9 mouse cellular contexts compared by ENCODE assay signal in the genomic region with DNA sequence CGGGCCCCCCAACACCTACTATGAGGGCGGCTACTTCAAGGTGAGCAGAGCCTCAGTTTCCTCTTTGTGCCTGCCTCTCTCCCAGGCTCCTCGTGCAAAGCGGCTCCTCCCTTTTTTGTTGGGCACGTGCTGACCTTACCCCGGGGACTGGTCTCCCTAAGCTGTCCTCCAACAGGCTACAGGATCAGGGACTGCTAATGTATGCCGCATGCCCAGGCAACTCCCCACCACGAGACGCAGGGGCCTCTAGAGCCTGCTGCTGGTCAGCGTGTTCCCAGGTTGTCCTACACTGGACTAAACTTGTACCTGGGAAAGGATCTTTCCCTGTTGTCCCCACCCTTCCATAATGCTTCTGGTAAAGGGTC. TPM values are rescaled to one million over a fixed set of nuclear protein-coding genes. Genes with fewer than 3 reads are reported as not detected.
DNase-seq lines count a peak whose midpoint lies in the region; ATAC-seq lines count a peak whose summit lies in the region.
"Had no signal": no experiment of that assay in that cellular context is flagged by ENCODE, and none has a peak within 500 bp of the region (broad histone marks: within the 10 kb centered on the region; RNA-seq: fewer than 3 reads in every experiment).

No protein-coding gene starts in this region.

- peak overlapping the region; percentile 84 for H3K4me3 ChIP-seq in embryonic facial prominence, embryonic 12.5 days
- H3K4me3 ChIP-seq in intestine, embryonic 14.5 days (ENCODE audit: low read depth, low read length) = peak overlapping the region; percentile 80

- H3K4me2 ChIP-seq in embryonic facial prominence, embryonic 12.5 days (replicated peaks) = peak overlapping the region; percentile 98
- H3K4me2 ChIP-seq in intestine, embryonic 14.5 days (ENCODE audit: low read length) = peak overlapping the region; percentile 74

- H3K4me1 ChIP-seq in embryonic facial prominence, embryonic 12.5 days = peaks cover 15% of the 10 kb centered on the region
- H3K4me1 ChIP-seq in intestine, embryonic 14.5 days (replicated peaks; ENCODE audit: control insufficient read depth, insufficient read depth, low read length) = peaks cover 15% of the 10 kb centered on the region

- ATAC-seq in embryonic facial prominence, embryonic 12.5 days (ENCODE audit: insufficient number of reproducible peaks, insufficient read depth, low FRiP score, low TSS enrichment) = 0 out of 2 replicates have a peak, but pooled peaks have one; percentile 1
- peak; percentile 5 for ATAC-seq in intestine, embryonic 14.5 days (replicated peaks; ENCODE audit: low FRiP score, low TSS enrichment, low read depth)

- peak overlapping the region; percentile 74; the same call in 1 of the 2 replicates for H3K27ac ChIP-seq in embryonic facial prominence, embryonic 12.5 days
- peak overlapping the region; percentile 55 for H3K27ac ChIP-seq in intestine, embryonic 14.5 days (ENCODE audit: low read depth)

- H3K9me3 ChIP-seq in embryonic facial prominence, embryonic 12.5 days = no peaks in the 10 kb centered on the region
- no peaks in the 10 kb centered on the region for H3K9me3 ChIP-seq in intestine, embryonic 14.5 days (ENCODE audit: control insufficient read depth, low read length)

- under 1% methylated on average over 10 of the region's 10 CpGs for WGBS in embryonic facial prominence, embryonic 12.5 days
- 0% methylated on average over 10 of the region's 10 CpGs for WGBS in intestine, embryonic 14.5 days

- H3K9ac ChIP-seq in embryonic facial prominence, embryonic 12.5 days = peak overlapping the region; percentile 87
- H3K9ac ChIP-seq in intestine, embryonic 14.5 days (ENCODE audit: low read length) = peak overlapping the region; percentile 75

- no peaks in the 10 kb centered on the region for H3K27me3 ChIP-seq in embryonic facial prominence, embryonic 12.5 days
- H3K27me3 ChIP-seq in intestine, embryonic 14.5 days (replicated peaks; ENCODE audit: control insufficient read depth, insufficient read depth, low read length) = no peaks in the 10 kb centered on the region

- DNase-seq in gastrocnemius, postnatal 10 days = peak; percentile 34
- no peak for DNase-seq in gastrocnemius, postnatal 25 days
- peak; percentile 45 for DNase-seq in CD4-positive helper T cell, adult 2 months (ENCODE audit: low read depth, low spot score)
- DNase-seq in intestine, embryonic 14.5 days (ENCODE audit: low spot score) = no peak
- DNase-seq in lung, postnatal 4 days = peak; percentile 42 to 43
- DNase-seq in thymus, postnatal 10 days (ENCODE audit: low spot score in 2 of 2) = peak; percentile 36 to 47
- DNase-seq in layer of hippocampus, adult 11-12 months (ENCODE audit: low spot score) = no peak

- H3K36me3 ChIP-seq in embryonic facial prominence, embryonic 12.5 days = peaks cover 35% of the 10 kb centered on the region
- peaks cover 33% of the 10 kb centered on the region for H3K36me3 ChIP-seq in intestine, embryonic 14.5 days (ENCODE audit: control insufficient read depth, insufficient read depth, low read length)

RNA-seq across cellular contexts. Expression of a gene that starts 0.5 kb away (rescaled TPM):
- 100 to 1,000 TPM; 265 to 287 TPM for total RNA-seq in gastrocnemius, postnatal 10 days (2021)
- 100 to 1,000 TPM; 329 to 332 TPM for total RNA-seq in gastrocnemius, postnatal 25 days (2021)
- 137 and 146 TPM in 2 replicates for polyA plus RNA-seq in embryonic facial prominence, embryonic 12.5 days (2016; fragmentation: Nextera tagmentation; extraction: Ambion mirVana)
- polyA plus RNA-seq in intestine, embryonic 14.5 days (2014; fragmentation: Nextera tagmentation; extraction: Ambion mirVana) = 129 and 145 TPM in 2 replicates

RNA-seq across cellular contexts. Expression of a gene that starts 6.3 kb away (rescaled TPM):
- total RNA-seq in gastrocnemius, postnatal 10 days (2021) = 1 to 10 TPM; 2.3 to 2.7 TPM
- total RNA-seq in gastrocnemius, postnatal 25 days (2021) = 1 to 10 TPM; 4.0 to 4.4 TPM
- 0.55 and 1.5 TPM in 2 replicates for polyA plus RNA-seq in embryonic facial prominence, embryonic 12.5 days (2016; fragmentation: Nextera tagmentation; extraction: Ambion mirVana)
- polyA plus RNA-seq in intestine, embryonic 14.5 days (2014; fragmentation: Nextera tagmentation; extraction: Ambion mirVana) = 0.78 and 1.2 TPM in 2 replicates

RNA-seq across cellular contexts. Expression of a gene that starts 13.4 kb away (rescaled TPM):
- 10 to 100 TPM; 18.3 to 18.7 TPM for total RNA-seq in gastrocnemius, postnatal 10 days (2021)
- total RNA-seq in gastrocnemius, postnatal 25 days (2021) = 10 to 100 TPM; 19.1 to 19.6 TPM
- polyA plus RNA-seq in embryonic facial prominence, embryonic 12.5 days (2016; fragmentation: Nextera tagmentation; extraction: Ambion mirVana) = 66.1 and 68.6 TPM in 2 replicates
- polyA plus RNA-seq in intestine, embryonic 14.5 days (2014; fragmentation: Nextera tagmentation; extraction: Ambion mirVana) = 80.1 and 81.2 TPM in 2 replicates

RNA-seq across cellular contexts. Expression of a gene that starts 18.2 kb away (rescaled TPM):
- not detected for total RNA-seq in gastrocnemius, postnatal 10 days (2021)
- total RNA-seq in gastrocnemius, postnatal 25 days (2021) = not detected
- polyA plus RNA-seq in embryonic facial prominence, embryonic 12.5 days (2016; fragmentation: Nextera tagmentation; extraction: Ambion mirVana) = 6.7 and 8.4 TPM in 2 replicates
- polyA plus RNA-seq in intestine, embryonic 14.5 days (2014; fragmentation: Nextera tagmentation; extraction: Ambion mirVana) = 32.5 and 34.7 TPM in 2 replicates
- total RNA-seq: adrenal gland, postnatal 36 days had no signal

RNA-seq across cellular contexts. Expression of a gene that starts 21.8 kb away (rescaled TPM):
- 100 to 1,000 TPM; 420 to 439 TPM for total RNA-seq in gastrocnemius, postnatal 10 days (2021)
- 100 to 1,000 TPM; 513 to 650 TPM for total RNA-seq in gastrocnemius, postnatal 25 days (2021)
- polyA plus RNA-seq in embryonic facial prominence, embryonic 12.5 days (2016; fragmentation: Nextera tagmentation; extraction: Ambion mirVana) = 689 and 691 TPM in 2 replicates
- 895 and 900 TPM in 2 replicates for polyA plus RNA-seq in intestine, embryonic 14.5 days (2014; fragmentation: Nextera tagmentation; extraction: Ambion mirVana)

Comparison
In these comparisons a context has a peak if more than half of its experiments do, and no peak if none do; other contexts are left out.
1. DNase-seq: peak in gastrocnemius, postnatal 10 days (single experiment), CD4-positive helper T cell, adult 2 months (single experiment), lung, postnatal 4 days (2 of 2) and thymus, postnatal 10 days (2 of 2); none in gastrocnemius, postnatal 25 days (single experiment), intestine, embryonic 14.5 days (single experiment) and layer of hippocampus, adult 11-12 months (single experiment).